Mouse (Mus musculus): ENCODE results near the gene Zdhhc24. TPM values are rescaled to one million over a fixed set of nuclear protein-coding genes. Genes with fewer than 3 reads are reported as not detected.
"Not testable (repeated sequence)": the region's sequence is repeated elsewhere in the genome, so short reads cannot be mapped to it uniquely, and the experiment has no call there.

Gene Zdhhc24
- total RNA-seq, 1 experiment from 2014 or later, result 17.4 TPM

DNA sequence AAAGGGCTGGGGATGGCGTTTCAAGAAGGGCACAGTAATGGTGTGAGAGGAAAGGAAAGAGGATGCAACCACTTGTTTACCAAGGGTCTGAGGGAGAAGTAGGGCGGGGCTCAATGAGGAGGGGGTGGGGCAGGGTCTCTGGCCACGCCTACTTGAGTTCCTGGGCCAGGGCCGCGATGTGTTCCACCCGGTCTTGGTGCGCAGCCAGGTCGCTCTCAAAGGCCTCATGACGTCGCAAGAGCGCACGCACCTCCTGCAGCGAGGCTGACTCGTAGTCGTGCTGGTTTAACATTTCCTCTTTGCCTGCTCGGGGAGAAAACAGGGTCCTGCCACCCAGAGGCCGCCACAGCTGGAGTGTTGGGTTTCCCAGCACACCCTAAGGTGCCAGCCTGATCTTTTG is 13.3 kb upstream of the Zdhhc24 start:
- ATAC-seq (replicated peaks in 1 of 2; ENCODE audit: insufficient read depth in 1 of 2, low FRiP score in 2 of 2, low TSS enrichment in 1 of 2, low read depth in 1 of 2, poor library complexity in 2 of 2, severe bottlenecking in 2 of 2), result peak; percentile 72 to 77

GRCm38 (mm10) chr19:4874613-4875012 is 3.9 kb upstream of the Zdhhc24 start:
- not testable (repeated sequence) for ATAC-seq (replicated peaks in 1 of 2; ENCODE audit: insufficient read depth in 1 of 2, low FRiP score in 2 of 2, low TSS enrichment in 1 of 2, low read depth in 1 of 2, poor library complexity in 2 of 2, severe bottlenecking in 2 of 2)

- ATAC-seq (replicated peaks in 1 of 2; ENCODE audit: insufficient read depth in 1 of 2, low FRiP score in 2 of 2, low TSS enrichment in 1 of 2, low read depth in 1 of 2, poor library complexity in 2 of 2, severe bottlenecking in 2 of 2), result no peak
Observed at GRCm38 (mm10) chr19:4876241-4876640, 2.2 kb upstream of the Zdhhc24 start.

GRCm38 (mm10) chr19:4876755-4877154 is 1.7 kb upstream of the Zdhhc24 start:
- ATAC-seq (replicated peaks in 1 of 2; ENCODE audit: insufficient read depth in 1 of 2, low FRiP score in 2 of 2, low TSS enrichment in 1 of 2, low read depth in 1 of 2, poor library complexity in 2 of 2, severe bottlenecking in 2 of 2), result no peak

- no peak for ATAC-seq (replicated peaks in 1 of 2; ENCODE audit: insufficient read depth in 1 of 2, low FRiP score in 2 of 2, low TSS enrichment in 1 of 2, low read depth in 1 of 2, poor library complexity in 2 of 2, severe bottlenecking in 2 of 2)
Observed at GRCm38 (mm10) chr19:4877785-4878184, 683 bp upstream of the Zdhhc24 start, which contains the start of gene Actn3. Actn3 (minus strand) TSS chr19:4877909.

GRCm38 (mm10) chr19:4879324-4879703 is 846 bp downstream of the Zdhhc24 start:
- no peak for ATAC-seq (replicated peaks in 1 of 2; ENCODE audit: insufficient read depth in 1 of 2, low FRiP score in 2 of 2, low TSS enrichment in 1 of 2, low read depth in 1 of 2, poor library complexity in 2 of 2, severe bottlenecking in 2 of 2)

DNA sequence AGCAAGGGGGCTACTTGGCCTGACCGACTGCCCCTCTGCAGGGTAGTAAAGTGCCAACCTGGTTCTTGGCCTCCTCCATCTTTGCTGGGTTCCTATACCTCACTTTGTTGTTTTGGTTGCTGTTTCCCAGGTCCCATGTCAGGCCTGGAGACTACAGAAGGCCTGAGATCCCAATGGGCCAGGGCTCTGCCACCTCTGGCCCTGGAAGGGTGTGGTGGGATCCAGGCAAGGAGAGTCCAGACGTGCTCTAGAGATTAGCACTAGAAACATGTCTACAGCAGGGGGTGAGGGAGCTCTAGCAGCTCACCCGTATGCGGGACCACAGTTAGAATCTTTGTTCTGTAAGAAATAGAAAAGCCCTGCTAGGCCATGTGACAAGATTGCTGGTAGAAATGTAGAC is 5.5 kb downstream of the Zdhhc24 start:
- ATAC-seq (replicated peaks in 1 of 2; ENCODE audit: insufficient read depth in 1 of 2, low FRiP score in 2 of 2, low TSS enrichment in 1 of 2, low read depth in 1 of 2, poor library complexity in 2 of 2, severe bottlenecking in 2 of 2), result no peak

DNA sequence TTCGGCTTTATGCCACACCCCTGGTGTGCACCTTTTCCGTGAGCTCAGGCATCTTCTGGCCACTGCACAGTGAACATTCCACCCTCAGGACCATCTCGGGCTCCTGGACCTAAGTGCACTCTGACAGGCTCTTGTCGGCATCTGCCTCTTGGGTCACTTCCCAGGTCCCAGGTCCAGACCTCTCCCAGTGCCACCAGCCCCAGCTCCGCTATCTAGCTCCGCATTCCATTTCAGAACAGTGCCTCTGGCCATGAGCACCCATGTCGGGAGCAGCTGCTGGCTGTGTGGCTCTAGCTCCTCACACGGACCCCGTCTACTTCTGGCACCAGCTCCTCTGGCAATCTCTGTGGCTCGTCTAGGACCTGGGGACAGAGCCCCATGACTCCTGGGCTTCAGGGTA is 11.3 kb downstream of the Zdhhc24 start:
- no peak for ATAC-seq (replicated peaks in 1 of 2; ENCODE audit: insufficient read depth in 1 of 2, low FRiP score in 2 of 2, low TSS enrichment in 1 of 2, low read depth in 1 of 2, poor library complexity in 2 of 2, severe bottlenecking in 2 of 2)

DNA sequence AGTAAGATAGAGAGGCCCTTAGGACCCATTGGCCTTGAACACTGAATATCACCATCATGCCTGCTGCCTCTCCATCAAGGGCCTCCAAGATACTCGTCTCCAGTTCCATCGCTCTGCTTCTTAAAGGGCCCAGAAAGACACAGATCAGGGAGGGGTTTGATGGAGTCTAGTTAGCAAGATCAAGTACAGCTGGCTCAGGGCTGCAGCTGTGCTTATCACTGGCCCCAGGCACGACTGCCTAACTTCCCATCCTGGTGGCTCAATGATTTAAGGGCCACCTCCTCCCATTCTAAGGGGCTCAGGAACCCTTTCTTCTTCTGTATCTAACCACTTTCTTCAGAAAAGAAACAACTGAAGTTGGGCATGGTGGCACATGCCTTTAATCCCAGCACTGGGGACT is 13.3 kb downstream of the Zdhhc24 start:
- peak in 1 of 2 experiments; percentile 27; a peak in 1 of 4 replicates for ATAC-seq (replicated peaks in 1 of 2; ENCODE audit: insufficient read depth in 1 of 2, low FRiP score in 2 of 2, low TSS enrichment in 1 of 2, low read depth in 1 of 2, poor library complexity in 2 of 2, severe bottlenecking in 2 of 2)

DNA sequence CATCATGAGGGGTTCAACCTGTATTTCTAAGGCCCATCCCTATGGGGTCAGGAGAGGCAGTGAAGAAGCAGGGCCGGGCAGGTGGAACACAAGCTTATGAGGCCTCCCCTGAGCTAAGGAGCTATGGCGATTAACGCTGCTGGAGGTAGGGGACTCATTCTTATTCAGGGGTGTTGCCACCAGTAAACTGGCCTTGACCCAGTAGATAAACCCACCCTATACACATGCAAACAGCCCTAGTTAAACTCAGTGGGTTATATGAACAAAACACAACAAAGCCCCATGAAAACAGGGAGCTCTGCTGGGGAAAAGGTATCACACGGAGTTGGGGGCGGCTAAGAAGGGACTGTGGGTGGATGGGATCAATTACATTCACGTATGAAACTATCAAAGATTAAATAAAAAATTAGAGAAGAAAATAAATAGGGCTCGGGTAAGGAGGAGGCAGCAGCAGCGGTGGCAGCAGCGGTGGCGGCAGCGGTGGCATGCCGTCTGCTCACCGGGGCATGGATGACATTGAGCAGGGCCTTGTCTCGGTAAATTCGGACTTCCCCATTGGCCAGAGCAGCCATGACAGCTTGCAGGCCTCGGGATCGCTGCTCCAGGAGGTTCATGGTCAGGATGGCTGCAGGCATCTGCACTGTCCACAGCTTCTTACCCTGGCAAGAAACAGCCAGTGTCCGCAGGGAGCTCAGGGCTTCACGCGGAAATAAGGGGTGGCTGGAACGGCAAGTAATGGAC is 18.5 kb downstream of the Zdhhc24 start:
- ATAC-seq (replicated peaks in 1 of 2; ENCODE audit: insufficient read depth in 1 of 2, low FRiP score in 2 of 2, low TSS enrichment in 1 of 2, low read depth in 1 of 2, poor library complexity in 2 of 2, severe bottlenecking in 2 of 2), result no peak

- ATAC-seq (replicated peaks in 1 of 2; ENCODE audit: insufficient read depth in 1 of 2, low FRiP score in 2 of 2, low TSS enrichment in 1 of 2, low read depth in 1 of 2, poor library complexity in 2 of 2, severe bottlenecking in 2 of 2), result no peak
Observed at GRCm38 (mm10) chr19:4898972-4899371, 20.5 kb downstream of the Zdhhc24 start.

GRCm38 (mm10) chr19:4899888-4900287 is 21.4 kb downstream of the Zdhhc24 start:
- no peak for ATAC-seq (replicated peaks in 1 of 2; ENCODE audit: insufficient read depth in 1 of 2, low FRiP score in 2 of 2, low TSS enrichment in 1 of 2, low read depth in 1 of 2, poor library complexity in 2 of 2, severe bottlenecking in 2 of 2)

- peak; percentile 72 to 80 for ATAC-seq (replicated peaks in 1 of 2; ENCODE audit: insufficient read depth in 1 of 2, low FRiP score in 2 of 2, low TSS enrichment in 1 of 2, low read depth in 1 of 2, poor library complexity in 2 of 2, severe bottlenecking in 2 of 2)
Observed at GRCm38 (mm10) chr19:4905979-4906794, 27.7 kb downstream of the Zdhhc24 start, which contains the start of gene Bbs1. Bbs1 (minus strand) TSS chr19:4906628.

- ATAC-seq (replicated peaks in 1 of 2; ENCODE audit: insufficient read depth in 1 of 2, low FRiP score in 2 of 2, low TSS enrichment in 1 of 2, low read depth in 1 of 2, poor library complexity in 2 of 2, severe bottlenecking in 2 of 2), result 0 out of 4 replicates have a peak, but pooled peaks of 1 of the 2 experiments have one; percentile 20
Observed at GRCm38 (mm10) chr19:4908107-4908506, 29.6 kb downstream of the Zdhhc24 start.

- no peak for ATAC-seq (replicated peaks in 1 of 2; ENCODE audit: insufficient read depth in 1 of 2, low FRiP score in 2 of 2, low TSS enrichment in 1 of 2, low read depth in 1 of 2, poor library complexity in 2 of 2, severe bottlenecking in 2 of 2)
Observed at GRCm38 (mm10) chr19:4909376-4909775, 30.9 kb downstream of the Zdhhc24 start.

- ATAC-seq (replicated peaks in 1 of 2; ENCODE audit: insufficient read depth in 1 of 2, low FRiP score in 2 of 2, low TSS enrichment in 1 of 2, low read depth in 1 of 2, poor library complexity in 2 of 2, severe bottlenecking in 2 of 2), result no peak
Observed at GRCm38 (mm10) chr19:4915924-4916603, 37.6 kb downstream of the Zdhhc24 start.

DNA sequence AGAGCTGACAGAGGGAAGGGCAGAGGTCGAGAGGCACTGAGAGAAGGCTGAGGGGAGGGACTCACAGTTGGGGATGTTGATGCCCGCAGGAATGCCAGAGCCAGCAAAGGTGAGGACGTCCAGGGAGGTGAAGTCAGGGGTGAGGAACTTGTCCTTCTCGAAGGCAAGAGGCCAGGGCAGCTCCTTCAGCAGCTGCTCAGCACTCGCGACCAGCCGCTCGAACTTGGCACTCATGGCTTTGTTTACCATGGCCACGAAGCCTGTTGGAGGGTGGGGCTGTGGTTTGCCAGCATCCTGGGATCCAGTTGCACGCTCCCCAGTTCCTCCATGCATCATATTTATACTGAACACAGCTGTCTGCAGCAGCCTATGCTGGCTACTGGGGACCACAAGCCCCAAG is 38.4 kb downstream of the Zdhhc24 start:
- ATAC-seq (replicated peaks in 1 of 2; ENCODE audit: insufficient read depth in 1 of 2, low FRiP score in 2 of 2, low TSS enrichment in 1 of 2, low read depth in 1 of 2, poor library complexity in 2 of 2, severe bottlenecking in 2 of 2), result no peak

GRCm38 (mm10) chr19:4919652-4920051 is 41.2 kb downstream of the Zdhhc24 start:
- ATAC-seq (replicated peaks in 1 of 2; ENCODE audit: insufficient read depth in 1 of 2, low FRiP score in 2 of 2, low TSS enrichment in 1 of 2, low read depth in 1 of 2, poor library complexity in 2 of 2, severe bottlenecking in 2 of 2), result no peak
